Mouse (Mus musculus) kidney, embryonic 14.5 days (tissue): ENCODE results near the gene Oprl1. TPM values are rescaled to one million over a fixed set of nuclear protein-coding genes. Genes with fewer than 3 reads are reported as not detected.
A peak's percentile ranks its signal among the peaks of the same experiment; 100 is the strongest.

ENCODE experiments used
- ATAC-seq: fragments of 200-750 bp; cut with Nextera tagmentation; 2 replicates; pipeline ENCODE4 v1.8.0; 2017; ENCODE audit warnings: moderate number of reproducible peaks, mild to moderate bottlenecking, moderate TSS enrichment, moderate library complexity; ENCODE audit not compliant: low FRiP score, low TSS enrichment
- H3K27ac ChIP-seq: fragments of 300-500 bp; sonication (generic); 2 replicates; pipeline ENCODE4 v1.5.1; 2014; ENCODE audit warnings: low read depth, mild to moderate bottlenecking, low read length, moderate library complexity, mixed read lengths
- H3K27me3 ChIP-seq: fragments of 300-500 bp; sonication (generic); 2 replicates; pipeline ENCODE4 v1.6.1; 2014; ENCODE audit warnings: mild to moderate bottlenecking, low read length; ENCODE audit not compliant: control insufficient read depth, insufficient read depth
- H3K36me3 ChIP-seq: fragments of 300-500 bp; sonication (generic); 2 replicates; pipeline ENCODE4 v1.6.1; 2014; ENCODE audit warnings: low read length, mixed read lengths; ENCODE audit not compliant: control insufficient read depth, insufficient read depth
- H3K4me1 ChIP-seq: fragments of 300-500 bp; sonication (generic); 2 replicates; pipeline ENCODE4 v1.6.1; 2014; ENCODE audit warnings: low read length, mixed read lengths; ENCODE audit not compliant: control insufficient read depth, insufficient read depth
- H3K4me2 ChIP-seq: fragments of 300-500 bp; sonication (generic); replicated peaks from 2 replicates; pipeline ENCODE4 v1.6.1; 2014; ENCODE audit warnings: low read depth, mild to moderate bottlenecking, low read length
- H3K4me3 ChIP-seq: fragments of 300-500 bp; sonication (generic); 2 replicates; pipeline ENCODE4 v1.5.1; 2014; ENCODE audit warnings: mild to moderate bottlenecking, low read length
- H3K9ac ChIP-seq: fragments of 300-500 bp; sonication (generic); 2 replicates; pipeline ENCODE4 v1.6.1; 2014; ENCODE audit warnings: low read depth, mild to moderate bottlenecking, low read length, moderate library complexity
- H3K9me3 ChIP-seq: fragments of 300-500 bp; sonication (generic); 2 replicates; pipeline ENCODE4 v1.6.1; 2016; ENCODE audit warnings: low read length; ENCODE audit not compliant: control insufficient read depth
- WGBS: fragments of 180-500 bp; shearing (Covaris S2); extraction: QIAGEN DNeasy Blood & Tissue Kit; methylation state at CpG from one replicate; pipeline ENCODE4 v1.1.7; 2014; 5-methylcytosine and 5-hydroxymethylcytosine counted together
- polyA plus RNA-seq: library from polyadenylated mRNA; unstranded; fragments of >200 nt; fragmentation: Nextera tagmentation; extraction: Ambion mirVana; gene quantifications from 2 replicates; pipeline ENCODE4 v1.2.1, GENCODE M21; 2014

The Oprl1 gene
- polyA plus RNA-seq, 1 experiment from 2014 or later, result 0.53 TPM

- no peak for ATAC-seq
- Histone ChIP-seq H3K4me2 (no peak overlapping the region), H3K4me1 (no peaks in the 10 kb centered on the region), H3K9me3 (no peaks in the 10 kb centered on the region), H3K4me3 (no peak overlapping the region), H3K27ac (no peak overlapping the region), H3K27me3 (no peaks in the 10 kb centered on the region), H3K9ac (no peak overlapping the region), H3K36me3 (no peaks in the 10 kb centered on the region)
- 48% methylated on average over 9 of the region's 9 CpGs for WGBS
Measured at GRCm38 (mm10) chr2:181727659-181728262, 12.9 kb downstream of the Oprl1 start.

- WGBS, result 50% methylated on average over 3 of the region's 3 CpGs
- H3K27me3 ChIP-seq, result no peaks in the 10 kb centered on the region
- ATAC-seq, result no peak
Measured at GRCm38 (mm10) chr2:181730051-181730450, 15.2 kb downstream of the Oprl1 start.

GRCm38 (mm10) chr2:181752626-181753025 is 37.8 kb downstream of the Oprl1 start:
- Histone ChIP-seq H3K4me1 (no peaks in the 10 kb centered on the region), H3K9me3 (no peaks in the 10 kb centered on the region), H3K27me3 (no peaks in the 10 kb centered on the region), H3K36me3 (no peaks in the 10 kb centered on the region), H3K9ac (no peak overlapping the region), H3K27ac (no peak overlapping the region), H3K4me2 (no peak overlapping the region), H3K4me3 (no peak overlapping the region)
- ATAC-seq, result no peak
- 82% methylated on average over 1 of the region's 1 CpGs for WGBS

More at GRCm38 (mm10) chr2:181730051-181730450, 15.2 kb downstream of the Oprl1 start:
- Histone ChIP-seq H3K4me3 (no peak overlapping the region), H3K4me1 (no peaks in the 10 kb centered on the region), H3K9me3 (no peaks in the 10 kb centered on the region), H3K9ac (no peak overlapping the region), H3K4me2 (no peak overlapping the region), H3K27ac (no peak overlapping the region), H3K36me3 (no peaks in the 10 kb centered on the region)

GRCm38 (mm10) chr2:181758147-181758725 is 43.4 kb downstream of the Oprl1 start:
- H3K27me3 ChIP-seq, result peaks cover 3% of the 10 kb centered on the region; the same call in 1 of the 2 replicates
- no peak overlapping the region for H3K27ac ChIP-seq
- H3K9me3 ChIP-seq, result no peaks in the 10 kb centered on the region
- 65% methylated on average over 2 of the region's 2 CpGs for WGBS
- H3K4me3 ChIP-seq, result no peak overlapping the region
- H3K4me2 ChIP-seq, result no peak overlapping the region
- H3K9ac ChIP-seq, result no peak overlapping the region
- no peaks in the 10 kb centered on the region for H3K36me3 ChIP-seq
- no peaks in the 10 kb centered on the region for H3K4me1 ChIP-seq
- no peak for ATAC-seq

GRCm38 (mm10) chr2:181759041-181759440 is 44.2 kb downstream of the Oprl1 start:
- 40% methylated on average over 4 of the region's 4 CpGs for WGBS
- no peak for ATAC-seq
- Histone ChIP-seq H3K36me3 (no peaks in the 10 kb centered on the region), H3K9me3 (no peaks in the 10 kb centered on the region), H3K4me1 (no peaks in the 10 kb centered on the region), H3K4me3 (no peak overlapping the region), H3K4me2 (no peak overlapping the region), H3K27me3 (peaks cover 3% of the 10 kb centered on the region; the same call in 1 of the 2 replicates), H3K27ac (no peak overlapping the region), H3K9ac (no peak overlapping the region)

- Histone ChIP-seq H3K9ac (no peak within 1 kb of the TSS), H3K9me3 (no peaks in the 10 kb centered on the region), H3K27me3 (peaks cover 10% of the 10 kb centered on the region; the same call in 1 of the 2 replicates), H3K4me2 (no peak within 1 kb of the TSS), H3K27ac (no peak within 1 kb of the TSS), H3K4me3 (no peak within 1 kb of the TSS), H3K36me3 (no peaks in the 10 kb centered on the region), H3K4me1 (no peaks in the 10 kb centered on the region)
- no peak for ATAC-seq
- 47% methylated on average over 8 of the region's 8 CpGs for WGBS
Measured at GRCm38 (mm10) chr2:181763006-181763830, 48.4 kb downstream of the Oprl1 start, which contains the start of gene Myt1. Myt1 (plus strand) TSS chr2:181763332.

- H3K4me2 ChIP-seq, result no peak overlapping the region
- no peak overlapping the region for H3K4me3 ChIP-seq
- H3K9ac ChIP-seq, result no peak overlapping the region
- H3K27ac ChIP-seq, result no peak overlapping the region
- H3K27me3 ChIP-seq, result peaks cover 10% of the 10 kb centered on the region; the same call in 1 of the 2 replicates
- no peaks in the 10 kb centered on the region for H3K36me3 ChIP-seq
- 33% methylated on average over 14 of the region's 14 CpGs for WGBS
- no peak for ATAC-seq
- no peaks in the 10 kb centered on the region for H3K4me1 ChIP-seq
- no peaks in the 10 kb centered on the region for H3K9me3 ChIP-seq
Measured at GRCm38 (mm10) chr2:181763886-181764527, 49.2 kb downstream of the Oprl1 start.

GRCm38 (mm10) chr2:181764600-181764999 is 49.8 kb downstream of the Oprl1 start:
- Histone ChIP-seq H3K4me3 (no peak overlapping the region), H3K9me3 (no peaks in the 10 kb centered on the region), H3K27ac (no peak overlapping the region), H3K4me1 (no peaks in the 10 kb centered on the region), H3K9ac (no peak overlapping the region), H3K4me2 (no peak overlapping the region), H3K27me3 (peaks cover 10% of the 10 kb centered on the region; the same call in 1 of the 2 replicates), H3K36me3 (no peaks in the 10 kb centered on the region)
- 2% methylated on average over 10 of the region's 10 CpGs for WGBS
- ATAC-seq, result 0 out of 2 replicates have a peak, but pooled peaks have one; percentile 71
